ENCODE assay signal across 21 mouse cellular contexts in the genomic region with DNA sequence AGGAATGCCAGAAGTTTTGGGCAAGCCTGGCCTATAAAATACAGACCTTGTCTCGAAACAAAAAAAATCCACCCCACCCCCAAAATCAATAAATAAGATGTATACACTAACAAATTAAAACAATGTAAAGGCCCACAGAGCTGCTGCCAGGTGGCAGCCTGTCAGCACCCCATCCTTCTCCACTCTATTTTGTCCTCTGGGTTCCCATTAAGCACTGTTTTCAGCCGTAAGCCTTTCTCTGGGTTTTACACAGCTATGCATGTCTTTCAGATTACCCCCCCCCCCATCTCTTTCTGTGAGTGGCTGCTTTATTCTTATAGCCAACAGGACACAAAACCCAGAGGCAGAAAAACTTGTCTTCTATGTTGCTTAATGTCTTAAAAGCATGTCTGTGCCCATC.
"Had no signal": no experiment of that assay in that cellular context is flagged by ENCODE, and none has a peak within 500 bp of the region (broad histone marks: within the 10 kb centered on the region; RNA-seq: fewer than 3 reads in every experiment).

No protein-coding gene starts in this region.

- DNase-seq: kidney, adult 11 months; kidney, adult 8-10 months; kidney, postnatal 10 days; kidney, postnatal 36 days; layer of hippocampus, postnatal 36 days; liver; liver, embryonic 13.5 days; lung, adult 2 months; lung, postnatal 14 days; midbrain, embryonic 14.5 days; right cerebral cortex, postnatal 25 days; spleen, adult 18-20 months; thymus, adult 18-20 months; thymus, postnatal 25 days had no signal

- H3K36me3 ChIP-seq: kidney, embryonic 15.5 days; limb, embryonic 13.5 days; liver, embryonic 13.5 days; neural tube, embryonic 12.5 days; neural tube, embryonic 15.5 days; stomach, embryonic 15.5 days had no signal

- H3K4me3 ChIP-seq: kidney, embryonic 15.5 days; left cerebral cortex, adult 2 months; limb, embryonic 13.5 days; liver, embryonic 13.5 days; neural tube, embryonic 12.5 days; neural tube, embryonic 15.5 days; stomach, embryonic 15.5 days had no signal

- H3K9me3 ChIP-seq: kidney, embryonic 15.5 days; limb, embryonic 13.5 days; liver, embryonic 13.5 days; neural tube, embryonic 12.5 days; neural tube, embryonic 15.5 days; stomach, embryonic 15.5 days had no signal

- H3K4me2 ChIP-seq: kidney, embryonic 15.5 days; limb, embryonic 13.5 days; liver, embryonic 13.5 days; midbrain, embryonic 11.5 days; neural tube, embryonic 12.5 days; neural tube, embryonic 15.5 days; stomach, embryonic 15.5 days had no signal

- H3K27ac ChIP-seq: kidney, embryonic 15.5 days; left cerebral cortex, adult 2 months; limb, embryonic 13.5 days; liver, embryonic 13.5 days; neural tube, embryonic 12.5 days; neural tube, embryonic 15.5 days; stomach, embryonic 15.5 days had no signal

- H3K27me3 ChIP-seq: kidney, embryonic 15.5 days; limb, embryonic 13.5 days; liver, embryonic 13.5 days; neural tube, embryonic 12.5 days; neural tube, embryonic 15.5 days; stomach, embryonic 15.5 days had no signal

- H3K4me1 ChIP-seq: neural tube, embryonic 12.5 days; neural tube, embryonic 15.5 days; stomach, embryonic 15.5 days had no signal

- H3K9ac ChIP-seq: kidney, embryonic 15.5 days; limb, embryonic 13.5 days; liver, embryonic 13.5 days; neural tube, embryonic 12.5 days; neural tube, embryonic 15.5 days; stomach, embryonic 15.5 days had no signal
